In the genomic region with DNA sequence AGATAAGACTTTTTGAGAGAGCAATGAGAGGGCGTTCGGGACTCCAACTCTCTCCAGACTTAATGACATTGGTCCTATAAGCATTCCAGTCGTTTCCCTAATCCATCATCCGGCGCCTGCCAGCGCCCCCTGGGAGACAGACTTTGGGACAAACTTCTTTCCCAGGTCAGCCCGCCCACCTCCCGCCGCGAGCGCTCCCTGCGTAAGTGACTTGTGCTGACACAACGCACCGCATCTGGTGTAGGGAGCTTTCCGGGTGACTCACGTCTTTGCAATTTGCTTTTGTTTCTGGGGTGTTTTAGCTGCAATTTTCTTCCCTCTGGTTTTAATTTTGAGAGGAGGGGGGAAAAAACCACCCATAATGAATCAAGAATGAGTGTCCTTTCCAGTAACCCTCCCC, we compare ENCODE assay signal across 9 mouse cellular contexts. TPM values are rescaled to one million over a fixed set of nuclear protein-coding genes. Genes with fewer than 3 reads are reported as not detected.
DNase-seq lines count a peak whose midpoint lies in the region; ATAC-seq and TF ChIP-seq lines count a peak whose summit lies in the region.
"Had no signal": no experiment of that assay in that cellular context is flagged by ENCODE, and none has a peak within 500 bp of the region (broad histone marks: within the 10 kb centered on the region; RNA-seq: fewer than 3 reads in every experiment).

No protein-coding gene starts in this region.

- H3K36me3 ChIP-seq in embryonic facial prominence, embryonic 11.5 days (replicated peaks; ENCODE audit: control insufficient read depth, insufficient read depth, low read depth, low read length): no peaks in the 10 kb centered on the region
- no peaks in the 10 kb centered on the region for H3K36me3 ChIP-seq in heart, embryonic 16.5 days (ENCODE audit: control insufficient read depth, insufficient read depth)
- no peaks in the 10 kb centered on the region for H3K36me3 ChIP-seq in lung, postnatal 0 days (ENCODE audit: insufficient read depth, low read length)

- DNase-seq in gastrocnemius, adult 18-20 months (ENCODE audit: low spot score): peak; percentile 20
- DNase-seq in gastrocnemius, postnatal 25 days: no peak
- peak; percentile 64 for DNase-seq in embryonic facial prominence, embryonic 11.5 days (ENCODE audit: low spot score)
- DNase-seq in kidney, postnatal 10 days: peak; percentile 69
- peak; percentile 74 for DNase-seq in lung, postnatal 0 days (ENCODE audit: low spot score)
- peak; percentile 57 to 61 for DNase-seq in right cerebral cortex, adult 2 months (ENCODE audit: low spot score in 2 of 2)
- DNase-seq in spleen, postnatal 10 days (ENCODE audit: low spot score in 2 of 2): no peak

- peak overlapping the region; percentile 64 for H3K9ac ChIP-seq in embryonic facial prominence, embryonic 11.5 days (replicated peaks; ENCODE audit: low read length)
- H3K9ac ChIP-seq in heart, embryonic 16.5 days (ENCODE audit: low read length): no peak overlapping the region
- H3K9ac ChIP-seq in lung, postnatal 0 days (replicated peaks; ENCODE audit: low read depth): peak overlapping the region; percentile 44; the same call in 1 of the 2 replicates

- ATAC-seq in embryonic facial prominence, embryonic 11.5 days (replicated peaks; ENCODE audit: insufficient number of reproducible peaks, low FRiP score, low TSS enrichment, low read depth): no peak
- no peak for ATAC-seq in heart, embryonic 16.5 days (replicated peaks; ENCODE audit: extremely low read depth, insufficient read depth, low FRiP score)
- ATAC-seq in lung, postnatal 0 days: peak; percentile 58

- peak overlapping the region; percentile 73 for H3K4me3 ChIP-seq in embryonic facial prominence, embryonic 11.5 days (ENCODE audit: low read depth, low read length)
- H3K4me3 ChIP-seq in heart, embryonic 16.5 days (ENCODE audit: low read length): peak overlapping the region; percentile 60
- peak overlapping the region; percentile 62 for H3K4me3 ChIP-seq in lung, postnatal 0 days (ENCODE audit: low read depth, low read length)

- H3K9me3 ChIP-seq in embryonic facial prominence, embryonic 11.5 days (replicated peaks; ENCODE audit: control insufficient read depth, low read length): no peaks in the 10 kb centered on the region
- H3K9me3 ChIP-seq in heart, embryonic 16.5 days (replicated peaks; ENCODE audit: control insufficient read depth, low read length): no peaks in the 10 kb centered on the region
- H3K9me3 ChIP-seq in lung, postnatal 0 days (ENCODE audit: low read length): no peaks in the 10 kb centered on the region

- WGBS in embryonic facial prominence, embryonic 11.5 days: 1% methylated on average over 16 of the region's 16 CpGs
- whole genome bisulfite sequencing in heart, embryonic 16.5 days: 1% methylated on average over 16 of the region's 16 CpGs
- under 1% methylated on average over 16 of the region's 16 CpGs for WGBS in lung, postnatal 0 days

- TF ChIP-seq CTCF in lung, postnatal 0 days (IDR thresholded peaks at IDR 0.05): peak; percentile 39

- H3K27me3 ChIP-seq in embryonic facial prominence, embryonic 11.5 days (ENCODE audit: control insufficient read depth, insufficient read depth, low read length): 0 out of 2 replicates have a peak, but pooled peaks cover 4% of the 10 kb centered on the region
- H3K27me3 ChIP-seq in heart, embryonic 16.5 days (ENCODE audit: control insufficient read depth, insufficient read depth, low read length): peaks cover 13% of the 10 kb centered on the region
- no peaks in the 10 kb centered on the region for H3K27me3 ChIP-seq in lung, postnatal 0 days (replicated peaks; ENCODE audit: insufficient read depth, low read length)
- H3K27me3 ChIP-seq: CH12.LX had no signal

- H3K27ac ChIP-seq in embryonic facial prominence, embryonic 11.5 days (replicated peaks; ENCODE audit: low read depth, low read length): no peak overlapping the region
- no peak overlapping the region for H3K27ac ChIP-seq in heart, embryonic 16.5 days (ENCODE audit: low read length)
- H3K27ac ChIP-seq in lung, postnatal 0 days (ENCODE audit: low read length): no peak overlapping the region

- no peak for TF ChIP-seq EP300 in lung, postnatal 0 days (IDR thresholded peaks at IDR 0.05)

- peaks cover 5% of the 10 kb centered on the region; the same call in 1 of the 2 replicates for H3K4me1 ChIP-seq in embryonic facial prominence, embryonic 11.5 days (ENCODE audit: control insufficient read depth, insufficient read depth, low read length)
- peaks cover 5% of the 10 kb centered on the region for H3K4me1 ChIP-seq in heart, embryonic 16.5 days (ENCODE audit: control insufficient read depth, insufficient read depth, low read length)
- no peaks in the 10 kb centered on the region for H3K4me1 ChIP-seq in lung, postnatal 0 days (ENCODE audit: insufficient read depth, low read depth, low read length)

- H3K4me2 ChIP-seq in embryonic facial prominence, embryonic 11.5 days (ENCODE audit: low read depth, low read length): peak overlapping the region; percentile 98
- H3K4me2 ChIP-seq in heart, embryonic 16.5 days (ENCODE audit: low read depth, low read length): peak overlapping the region; percentile 99
- H3K4me2 ChIP-seq in lung, postnatal 0 days (replicated peaks; ENCODE audit: low read depth, low read length): peak overlapping the region; percentile 99

RNA-seq across cellular contexts. Expression of a gene that starts 0.3 kb away (rescaled TPM):
- total RNA-seq in gastrocnemius, adult 18-20 months (2021): under 1 TPM; 0.45 to 0.75 TPM
- 1 to 10 TPM; 1.5 to 2.5 TPM for total RNA-seq in gastrocnemius, postnatal 25 days (2021)
- 22.4 and 24.9 TPM in 2 replicates for polyA plus RNA-seq in embryonic facial prominence, embryonic 11.5 days (2014; fragmentation: Nextera tagmentation; extraction: Ambion mirVana)
- 3.1 and 3.4 TPM in 2 replicates for polyA plus RNA-seq in heart, embryonic 16.5 days (2015; fragmentation: Nextera tagmentation; extraction: Ambion mirVana)
- polyA plus RNA-seq in lung, postnatal 0 days (2015; fragmentation: Nextera tagmentation; extraction: Ambion mirVana): 4.4 and 4.7 TPM in 2 replicates
- total RNA-seq: CH12.LX had no signal

Comparison
In these comparisons a context has a peak if more than half of its experiments do, and no peak if none do; other contexts are left out.
1. DNase-seq: peak in gastrocnemius, adult 18-20 months (single experiment), embryonic facial prominence, embryonic 11.5 days (single experiment), kidney, postnatal 10 days (single experiment), lung, postnatal 0 days (single experiment) and right cerebral cortex, adult 2 months (2 of 2); none in gastrocnemius, postnatal 25 days (single experiment) and spleen, postnatal 10 days (0 of 2).
2. Peak in every context shown above with its lines, with median percentiles within 50 percentile points of each other: H3K4me2 ChIP-seq and H3K4me3 ChIP-seq.